Comparison of ENCODE assay signal across 8 mouse cellular contexts in genomic region chr2:164785481-164786387, GRCm38 (mm10). TPM values are rescaled to one million over a fixed set of nuclear protein-coding genes. Genes with fewer than 3 reads are reported as not detected.
DNase-seq lines count a peak whose midpoint lies in the region; ATAC-seq lines count a peak whose summit lies in the region.

TSS of gene Snx21 (plus strand) at chr2:164785823.

- peak within 1 kb of the TSS; percentile 67 for H3K9ac ChIP-seq in intestine, embryonic 15.5 days

- peak within 1 kb of the TSS; percentile 55 for H3K4me3 ChIP-seq in intestine, embryonic 15.5 days (replicated peaks)
- peak within 1 kb of the TSS; percentile 77 for H3K4me3 ChIP-seq in midbrain, embryonic 10.5 days

- peak; percentile 96 for ATAC-seq in intestine, embryonic 15.5 days

- peak within 1 kb of the TSS; percentile 80 for H3K27ac ChIP-seq in intestine, embryonic 15.5 days
- H3K27ac ChIP-seq in midbrain, embryonic 10.5 days (replicated peaks) = peak within 1 kb of the TSS; percentile 88

- no peaks in the 10 kb centered on the region for H3K9me3 ChIP-seq in intestine, embryonic 15.5 days
- no peaks in the 10 kb centered on the region for H3K9me3 ChIP-seq in midbrain, embryonic 10.5 days (replicated peaks)

- DNase-seq in adrenal gland, postnatal 10 days = peak; percentile 96
- peak; percentile 90 for DNase-seq in embryo, embryonic 9.5 days (ENCODE audit: extremely low spot score)
- DNase-seq in gastrocnemius, postnatal 36 days = peak; percentile 86 to 91
- peak; percentile 87 to 90 for DNase-seq in left cerebral cortex, postnatal 36 days (ENCODE audit: low spot score in 2 of 2)
- peak; percentile 87 for DNase-seq in midbrain, embryonic 10.5 days (ENCODE audit: low spot score)
- peak; percentile 77 for DNase-seq in right cerebral cortex, postnatal 4 days
- peak; percentile 94 for DNase-seq in yolk sac, embryonic 10.5 days (ENCODE audit: low spot score)

- H3K27me3 ChIP-seq in intestine, embryonic 15.5 days (replicated peaks) = no peaks in the 10 kb centered on the region
- peaks cover 13% of the 10 kb centered on the region; the same call in 1 of the 2 replicates for H3K27me3 ChIP-seq in midbrain, embryonic 10.5 days (ENCODE audit: low read depth, poor library complexity, severe bottlenecking)

- peak within 1 kb of the TSS; percentile 86 for H3K4me2 ChIP-seq in intestine, embryonic 15.5 days (replicated peaks)

- under 1% methylated on average over 87 of the region's 89 CpGs for WGBS in intestine, embryonic 15.5 days
- under 1% methylated on average over 89 of the region's 89 CpGs for WGBS in midbrain, embryonic 10.5 days

- H3K36me3 ChIP-seq in intestine, embryonic 15.5 days = peaks cover 4% of the 10 kb centered on the region; the same call in 1 of the 2 replicates
- H3K36me3 ChIP-seq in midbrain, embryonic 10.5 days = peaks cover 20% of the 10 kb centered on the region

- intact Hi-C loops in gastrocnemius, postnatal 36 days (cut with DNase I) = no loop called here
- intact Hi-C loops in left cerebral cortex, postnatal 36 days (cut with DNase I) = no loop called here

- peaks cover 18% of the 10 kb centered on the region for H3K4me1 ChIP-seq in intestine, embryonic 15.5 days (replicated peaks)
- peaks cover 34% of the 10 kb centered on the region for H3K4me1 ChIP-seq in midbrain, embryonic 10.5 days

RNA-seq across cellular contexts. Expression of gene Snx21, which starts in this region (rescaled TPM):
- 10 to 100 TPM; 36.9 to 39.0 TPM for total RNA-seq in adrenal gland, postnatal 10 days (2021)
- total RNA-seq in gastrocnemius, postnatal 36 days (2021) = 10 to 100 TPM; 18.1 to 20.8 TPM
- 18.4 and 21.2 TPM in 2 replicates for polyA plus RNA-seq in intestine, embryonic 15.5 days (2015; fragmentation: Nextera tagmentation; extraction: Ambion mirVana)
- 10 to 100 TPM; 54.9 to 59.5 TPM for total RNA-seq in left cerebral cortex, postnatal 36 days (2021)
- polyA plus RNA-seq in midbrain, embryonic 10.5 days (2016; fragmentation: Nextera tagmentation; extraction: Ambion mirVana) = 12.0 and 12.3 TPM in 2 replicates

Comparison
In these comparisons a context has a peak if more than half of its experiments do, and no peak if none do; other contexts are left out.
1. Peak in every context shown above with its lines: DNase-seq, ATAC-seq, H3K4me3 ChIP-seq and H3K27ac ChIP-seq.